Mouse (Mus musculus) heart, postnatal 10 days (tissue): ENCODE measurements at regions not wholly inside any gene's neighbourhood (a gene's known extent, or its start where the extent isn't known, plus 50 kb on each side); places are given as distances from the start of the nearest gene placed in this dataset.
"Not testable (repeated sequence)": the region's sequence is repeated elsewhere in the genome, so short reads cannot be mapped to it uniquely, and the experiment has no call there.

Experiments
- DNase-seq, 2 experiments: peaks; one replicate each; pipeline ENCODE4 v3.0.0; 2021
- intact Hi-C: fragments of 180-260 bp; cut with DNase I; formaldehyde crosslinking; loops from one replicate; pipeline ENCODE4 v1.15.1; 2025

GRCm38 (mm10) chr19:29869526-29869925, 55.4 kb upstream of the Il33 start:
- intact Hi-C loops: no loop called here
- DNase-seq: no peak

- DNase-seq: peak in 1 of 2 experiments; percentile 27
Measured at GRCm38 (mm10) chr19:29868681-29869080, 55.9 kb upstream of the Ranbp6 start.

GRCm38 (mm10) chr19:29866822-29867221, 54.0 kb upstream of the Ranbp6 start:
- DNase-seq: no peak
- intact Hi-C loops: no loop called here

More at GRCm38 (mm10) chr19:29868681-29869080, 55.9 kb upstream of the Ranbp6 start:
- intact Hi-C loops: not testable (repeated sequence)

GRCm38 (mm10) chr19:29865142-29865541, 52.4 kb upstream of the Ranbp6 start:
- DNase-seq: no peak
- intact Hi-C loops: no loop called here

- intact Hi-C loops: no loop called here
- peak; percentile 52 to 56 for DNase-seq
Measured at GRCm38 (mm10) chr19:29862808-29863207, 50.0 kb upstream of the Ranbp6 start.
